Mouse (Mus musculus) brain, adult 2 months (tissue): ENCODE results near the gene Mcoln2.

Experiments
- DNase-seq: peaks from one replicate; pipeline ENCODE4 v3.0.0; 2011; ENCODE audit warnings: low read depth, low spot score

Gene Mcoln2

GRCm38 (mm10) chr3:146149156-146150057 is at the start of gene Mcoln2:
Gene Mcoln2 (plus strand): TSS chr3:146149833.
- DNase-seq = no peak

DNA sequence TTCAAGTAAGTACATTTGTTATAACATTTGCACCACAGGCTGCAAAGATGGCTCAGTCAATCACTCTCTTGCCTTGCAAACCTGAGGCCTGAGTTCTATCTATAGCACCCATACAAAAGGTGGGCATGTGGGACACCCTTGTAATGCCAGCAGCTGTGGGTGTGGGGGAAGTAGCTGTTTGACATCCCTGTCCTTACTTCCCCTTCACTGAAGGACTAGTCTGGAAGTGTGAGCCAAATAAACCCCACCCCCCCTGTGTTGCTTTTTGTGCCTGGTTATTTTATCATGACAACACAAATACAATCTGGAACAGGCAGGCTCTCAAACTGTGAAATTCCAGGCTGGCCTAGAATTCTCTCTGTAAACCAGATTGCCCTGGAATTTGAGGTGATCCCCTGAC is 49.7 kb upstream of the Mcoln2 start:
- peak; percentile 4 for DNase-seq

- DNase-seq = no peak
Observed at GRCm38 (mm10) chr3:146102049-146102448, 47.6 kb upstream of the Mcoln2 start.

- DNase-seq = peak; percentile 12
Observed at GRCm38 (mm10) chr3:146107116-146107849, 42.4 kb upstream of the Mcoln2 start.

- DNase-seq = peak; percentile 89
Observed at GRCm38 (mm10) chr3:146107921-146108571, 41.6 kb upstream of the Mcoln2 start, which contains the start of gene Wdr63. Gene Wdr63 (minus strand): TSS chr3:146108130.

- no peak for DNase-seq
Observed at GRCm38 (mm10) chr3:146108945-146109344, 40.7 kb upstream of the Mcoln2 start.

- no peak for DNase-seq
Observed at GRCm38 (mm10) chr3:146110358-146110757, 39.3 kb upstream of the Mcoln2 start.

DNA sequence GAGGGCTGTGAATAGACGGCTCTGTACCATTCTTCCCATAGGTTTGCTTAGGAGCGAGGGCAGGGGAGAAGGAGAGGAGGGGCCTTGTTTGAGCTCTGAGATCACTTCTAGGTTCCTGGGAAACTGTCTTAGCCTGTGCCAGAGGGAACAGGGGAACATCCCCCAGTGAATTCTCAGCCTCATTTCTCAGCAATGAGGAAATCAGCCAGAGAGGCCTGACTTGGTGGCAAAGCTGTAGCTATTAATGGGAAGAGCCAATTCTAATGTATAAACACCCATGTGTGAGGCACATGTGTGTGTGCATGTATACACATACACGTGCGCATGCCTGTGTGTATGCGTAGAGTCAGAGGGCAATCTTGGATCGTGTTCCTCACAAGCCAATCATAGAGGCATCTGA is 38.7 kb upstream of the Mcoln2 start:
- no peak for DNase-seq

DNA sequence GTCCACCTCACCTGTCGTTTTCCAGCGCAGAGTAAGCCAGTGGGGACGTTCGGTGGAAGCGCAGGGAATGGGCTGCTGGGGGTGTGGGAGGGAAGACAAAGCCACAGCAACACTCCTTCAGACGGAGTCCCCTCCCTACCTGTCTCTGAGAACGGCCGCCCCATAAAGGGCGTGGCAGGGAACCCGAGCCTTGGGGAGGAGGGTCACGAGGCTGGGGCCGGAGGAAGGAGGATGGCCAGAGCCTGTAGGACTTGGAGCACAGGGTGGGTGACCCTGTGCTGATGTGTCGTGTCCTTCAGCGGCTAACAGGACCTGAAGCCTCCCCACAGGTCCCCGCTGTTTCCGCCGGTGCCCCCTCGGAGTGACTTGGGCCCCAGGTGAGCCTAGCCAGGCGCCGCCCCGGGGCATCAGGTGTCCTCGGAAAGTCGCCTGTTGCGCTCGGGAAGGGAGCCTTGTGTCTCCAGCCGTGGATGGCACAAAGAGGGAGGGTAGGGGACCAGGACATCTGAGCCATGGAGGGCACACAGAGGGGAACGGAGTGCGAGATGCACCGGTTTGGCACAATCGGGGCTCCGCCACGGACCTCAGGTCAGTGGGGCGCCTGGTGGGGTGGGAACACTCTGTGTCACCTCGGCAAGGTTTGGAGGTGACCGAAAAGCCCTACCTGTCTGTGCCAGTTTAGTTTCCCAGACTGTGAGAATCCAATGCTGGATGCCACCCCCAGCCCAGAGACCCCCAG is 32.2 kb upstream of the Mcoln2 start, which contains the start of gene Mcoln3:
Gene Mcoln3, plus strand, starts transcription at position 193 of the 739 bp plus-strand sequence.
- no peak for DNase-seq

DNA sequence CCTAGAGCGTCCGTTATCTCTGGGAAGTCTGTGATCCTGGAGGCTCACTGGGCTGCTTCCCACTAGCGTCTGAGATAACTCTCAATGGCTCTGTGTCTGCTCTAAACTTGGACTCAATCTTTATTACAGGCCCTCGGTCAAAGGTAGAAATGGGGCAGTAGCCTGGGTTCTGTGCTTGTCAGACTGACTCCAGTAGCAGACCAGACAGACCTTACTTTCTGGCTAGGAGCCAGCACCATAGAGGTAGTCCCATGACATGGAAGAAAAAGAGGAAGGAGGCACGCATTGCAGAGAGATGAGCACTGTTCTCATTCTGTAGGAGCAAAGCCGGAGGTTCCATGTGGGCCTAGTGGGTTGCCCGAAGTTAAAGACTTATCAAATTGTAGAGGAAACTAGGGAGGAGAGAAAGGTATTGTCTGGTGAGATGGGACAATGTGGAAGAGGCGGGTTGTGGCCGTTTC is 31.6 kb upstream of the Mcoln2 start:
- no peak for DNase-seq

DNA sequence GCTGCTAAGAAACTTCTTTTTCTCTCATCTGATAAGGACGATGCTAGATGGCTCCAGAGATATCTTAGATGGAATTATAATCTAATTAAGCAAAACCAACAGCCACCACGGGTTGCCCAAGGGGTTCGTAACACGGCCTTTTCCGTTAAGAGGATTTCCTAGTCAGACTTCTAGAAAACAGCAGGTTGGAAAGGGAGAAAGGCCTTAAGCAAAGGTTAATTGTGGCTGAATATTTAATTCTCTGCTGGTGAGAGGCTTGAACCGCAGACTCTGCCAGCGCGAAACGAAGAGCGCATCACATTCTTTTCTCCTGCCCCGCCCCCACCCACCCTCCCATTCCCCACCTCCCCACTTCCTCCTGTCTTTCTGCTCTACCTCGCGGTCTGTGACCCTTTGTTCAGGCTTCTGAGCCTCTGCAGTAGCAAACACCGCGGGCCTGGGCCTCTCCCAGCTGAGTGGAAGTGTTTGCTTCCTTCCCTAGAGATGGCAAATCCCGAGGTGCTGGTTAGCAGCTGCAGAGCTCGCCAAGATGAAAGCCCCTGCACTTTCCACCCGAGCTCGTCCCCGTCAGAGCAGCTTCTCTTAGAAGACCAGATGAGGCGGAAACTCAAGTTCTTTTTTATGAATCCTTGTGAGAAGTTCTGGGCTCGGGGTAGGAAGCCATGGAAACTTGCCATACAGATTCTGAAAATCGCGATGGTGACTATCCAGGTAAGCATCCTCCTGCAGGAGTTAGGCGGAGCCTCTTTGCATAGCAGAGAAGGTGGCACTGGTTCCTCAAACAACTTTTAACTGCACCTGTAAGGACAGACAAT is 28.1 kb upstream of the Mcoln2 start:
- no peak for DNase-seq

DNA sequence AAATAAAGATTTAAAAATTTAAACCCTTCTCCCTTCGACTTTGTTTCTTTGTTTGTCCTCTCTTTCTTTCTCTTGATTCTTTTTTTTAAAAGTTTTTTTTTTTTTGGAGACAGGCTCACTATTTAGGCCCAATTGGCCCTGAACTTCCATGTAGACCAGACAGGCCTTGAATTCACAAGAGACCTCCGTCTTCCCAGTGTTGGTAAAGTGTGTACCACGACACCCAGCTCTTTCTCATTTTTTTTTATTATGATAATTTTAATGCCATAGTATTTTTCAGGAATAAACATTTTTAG is 27.6 kb upstream of the Mcoln2 start:
- no peak for DNase-seq

- DNase-seq = no peak
Observed at GRCm38 (mm10) chr3:146122807-146123463, 26.7 kb upstream of the Mcoln2 start.

DNA sequence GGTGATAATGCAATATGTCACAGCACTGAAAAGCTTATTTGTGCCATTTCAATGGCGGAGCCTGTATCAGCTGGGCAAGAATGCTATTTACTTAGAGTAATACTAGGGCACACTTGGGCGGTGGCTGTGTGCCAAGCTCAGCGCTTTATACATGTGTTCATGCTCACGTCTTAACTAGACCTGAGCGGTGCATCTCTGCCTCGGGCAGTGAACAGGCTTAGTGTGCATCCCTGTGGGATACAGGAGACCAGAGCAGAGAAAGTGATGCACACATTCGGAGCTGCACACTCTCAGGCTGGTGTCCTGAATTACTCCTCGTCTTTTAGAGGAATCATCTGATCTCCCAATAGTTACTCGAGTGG is 26.2 kb upstream of the Mcoln2 start:
- no peak for DNase-seq

DNA sequence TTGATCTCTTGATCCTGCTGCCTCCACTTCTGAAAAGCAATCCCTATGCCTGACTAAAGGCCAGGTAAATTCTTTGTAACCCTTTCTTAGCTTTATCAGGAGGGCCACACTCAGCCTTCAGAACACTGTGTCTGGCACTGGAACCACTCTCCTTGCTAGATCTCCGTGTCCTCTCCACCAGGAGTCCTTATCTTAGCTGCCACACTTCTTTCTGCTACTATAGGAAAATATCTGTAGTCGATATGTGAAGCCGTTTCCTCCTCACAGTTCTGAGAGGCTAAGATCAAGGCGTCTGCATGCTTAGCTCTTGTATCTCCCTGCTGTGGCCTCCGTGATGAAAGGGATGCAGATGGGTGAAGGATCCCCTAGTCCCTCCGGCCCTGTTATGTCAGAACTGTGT is 22.4 kb upstream of the Mcoln2 start:
- no peak for DNase-seq

GRCm38 (mm10) chr3:146134834-146135233 is 14.8 kb upstream of the Mcoln2 start:
- no peak for DNase-seq

- no peak for DNase-seq
Observed at GRCm38 (mm10) chr3:146135417-146135816, 14.2 kb upstream of the Mcoln2 start.

- peak; percentile 14 for DNase-seq
Observed at GRCm38 (mm10) chr3:146136422-146136821, 13.2 kb upstream of the Mcoln2 start.

DNA sequence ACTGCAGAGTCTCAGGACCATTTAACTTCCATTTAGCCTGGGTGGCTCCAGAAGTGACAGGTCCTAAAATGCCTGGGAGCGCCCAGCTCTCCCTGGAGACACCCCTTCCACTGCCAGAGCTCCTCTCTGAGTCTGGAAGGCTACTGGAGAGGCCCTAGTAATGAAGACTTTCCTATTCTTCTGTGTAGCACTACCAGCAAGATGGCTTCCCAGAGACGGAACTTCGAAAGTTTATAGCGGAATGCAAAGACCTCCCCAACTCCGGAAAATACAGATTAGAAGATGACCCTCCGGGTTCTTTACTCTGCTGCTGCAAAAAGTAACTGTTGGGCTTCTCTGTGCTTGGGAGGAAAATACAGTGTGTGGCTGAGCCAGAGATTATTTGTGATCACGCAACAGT is 9.4 kb upstream of the Mcoln2 start:
- DNase-seq = no peak

- DNase-seq = no peak
Observed at GRCm38 (mm10) chr3:146142523-146142922, 7.1 kb upstream of the Mcoln2 start.
